Mouse (Mus musculus): ENCODE measurements at regions not wholly inside any gene's neighbourhood (a gene's known extent, or its start where the extent isn't known, plus 50 kb on each side); places are given as distances from the start of the nearest gene placed in this dataset.

GRCm38 (mm10) chr15:62284606-62285531, 1362.1 kb upstream of the A1bg start:
- TF ChIP-seq POLR2A (IDR thresholded peaks at IDR 0.05; ENCODE audit: control insufficient read depth, low read depth, low read length) (no peak), CTCF (IDR thresholded peaks at IDR 0.05; ENCODE audit: control insufficient read depth, insufficient read depth, insufficient replicate concordance, low read depth, low read length) (no peak)

Measured in testis, adult 2 months (tissue).